Mouse (Mus musculus): ENCODE measurements at regions not wholly inside any gene's neighbourhood (a gene's known extent, or its start where the extent isn't known, plus 50 kb on each side); places are given as distances from the start of the nearest gene placed in this dataset.

- TF ChIP-seq CTCF (IDR thresholded peaks at IDR 0.05; ENCODE audit: low read depth, low read length) (no peak), EP300 (IDR thresholded peaks at IDR 0.05; ENCODE audit: insufficient read depth, low read depth, low read length) (no peak)
Measured at GRCm38 (mm10) chr6:140368354-140369069, 55.3 kb upstream of the Plekha5 start.

Measured in ES-Bruce4 (cell line).